Mouse (Mus musculus) splenic B cell, adult 2 months (primary cell): Measurements from ENCODE around the gene Stk11.
A peak's percentile ranks its signal among the peaks of the same experiment; 100 is the strongest.

Experiments
- DNase-seq: peaks from one replicate; pipeline ENCODE4 v3.0.0-alpha.2; 2011; ENCODE audit warnings: low read depth, low spot score
- H3K27me3 ChIP-seq: 2 replicates; pipeline ENCODE4 v1.6.1; 2012; ENCODE audit warnings: mild to moderate bottlenecking, low read length, moderate library complexity, mixed read lengths; ENCODE audit not compliant: control insufficient read depth, poor library complexity, insufficient read depth, severe bottlenecking
- H3K36me3 ChIP-seq: 2 replicates; pipeline ENCODE4 v1.6.1; 2012; ENCODE audit warnings: mild to moderate bottlenecking, low read length, moderate library complexity, mixed read lengths; ENCODE audit not compliant: control insufficient read depth, poor library complexity, insufficient read depth, severe bottlenecking

Stk11 gene

DNA sequence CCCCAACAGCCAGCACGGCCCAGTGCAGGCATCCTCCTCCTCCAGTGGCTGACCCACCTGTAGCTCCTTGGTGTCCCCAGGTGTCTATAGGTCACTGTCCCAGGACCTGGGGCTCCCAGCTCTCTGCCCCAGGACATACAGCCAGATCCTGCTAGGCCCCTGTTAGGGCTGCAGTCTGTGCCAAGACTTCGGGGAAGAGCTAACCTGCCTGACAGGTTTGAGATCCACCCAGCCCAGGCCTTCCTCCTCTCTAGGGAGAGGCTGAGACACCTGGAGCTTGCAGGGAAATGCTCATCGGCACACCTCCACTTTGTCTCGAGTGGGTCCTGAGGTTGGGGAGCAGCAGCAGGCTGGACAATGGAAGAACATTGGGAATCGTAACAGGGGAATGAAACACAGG is 9.7 kb upstream of the Stk11 start:
- no peaks in the 10 kb centered on the region for H3K27me3 ChIP-seq
- no peaks in the 10 kb centered on the region for H3K36me3 ChIP-seq
- DNase-seq, result no peak

GRCm38 (mm10) chr10:80107678-80108077 is 7.9 kb upstream of the Stk11 start:
- no peak for DNase-seq
- H3K27me3 ChIP-seq, result no peaks in the 10 kb centered on the region
- H3K36me3 ChIP-seq, result no peaks in the 10 kb centered on the region

GRCm38 (mm10) chr10:80114341-80115284 is 990 bp upstream of the Stk11 start:
- peaks cover under 1% of the 10 kb centered on the region; the same call in 1 of the 2 replicates for H3K36me3 ChIP-seq
- H3K27me3 ChIP-seq, result no peaks in the 10 kb centered on the region
- DNase-seq, result peak; percentile 90

DNA sequence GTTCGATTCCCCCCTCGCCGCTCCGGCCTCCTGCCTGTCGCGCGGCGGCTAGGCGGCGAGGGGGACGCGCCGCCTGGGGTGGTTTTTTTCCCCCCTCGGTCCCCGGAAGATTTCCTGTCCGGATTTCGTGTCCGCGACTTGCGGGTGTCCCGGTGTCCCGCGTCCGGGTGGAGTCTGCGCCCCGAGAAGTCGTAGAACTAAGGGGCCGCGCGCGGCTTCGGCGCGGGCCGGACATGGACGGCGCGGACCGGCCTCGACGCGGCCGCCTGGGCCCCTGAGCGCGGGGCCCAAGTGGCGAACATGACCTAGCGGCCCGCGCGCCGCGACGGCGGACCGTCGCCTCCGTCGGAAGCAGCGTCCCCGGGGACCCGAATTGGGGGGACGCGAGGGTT is 337 bp downstream of the Stk11 start:
- no peak for DNase-seq
- H3K36me3 ChIP-seq, result peaks cover 2% of the 10 kb centered on the region

DNA sequence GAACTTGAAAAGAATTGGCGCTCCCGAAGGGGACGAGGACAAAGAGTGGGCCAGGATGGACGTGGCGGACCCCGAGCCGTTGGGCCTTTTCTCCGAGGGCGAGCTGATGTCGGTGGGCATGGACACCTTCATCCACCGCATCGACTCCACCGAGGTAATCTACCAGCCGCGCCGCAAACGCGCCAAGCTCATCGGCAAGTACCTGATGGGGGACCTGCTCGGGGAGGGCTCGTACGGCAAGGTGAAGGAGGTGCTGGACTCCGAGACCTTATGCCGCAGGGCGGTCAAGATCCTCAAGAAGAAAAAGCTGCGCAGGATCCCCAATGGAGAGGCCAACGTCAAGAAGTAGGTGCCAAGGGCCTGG is 942 bp downstream of the Stk11 start:
- Histone ChIP-seq H3K27me3 (no peaks in the 10 kb centered on the region), H3K36me3 (peaks cover 2% of the 10 kb centered on the region)
- DNase-seq, result no peak

More for the DNA sequence above, 337 bp downstream of the Stk11 start:
- no peaks in the 10 kb centered on the region for H3K27me3 ChIP-seq

DNA sequence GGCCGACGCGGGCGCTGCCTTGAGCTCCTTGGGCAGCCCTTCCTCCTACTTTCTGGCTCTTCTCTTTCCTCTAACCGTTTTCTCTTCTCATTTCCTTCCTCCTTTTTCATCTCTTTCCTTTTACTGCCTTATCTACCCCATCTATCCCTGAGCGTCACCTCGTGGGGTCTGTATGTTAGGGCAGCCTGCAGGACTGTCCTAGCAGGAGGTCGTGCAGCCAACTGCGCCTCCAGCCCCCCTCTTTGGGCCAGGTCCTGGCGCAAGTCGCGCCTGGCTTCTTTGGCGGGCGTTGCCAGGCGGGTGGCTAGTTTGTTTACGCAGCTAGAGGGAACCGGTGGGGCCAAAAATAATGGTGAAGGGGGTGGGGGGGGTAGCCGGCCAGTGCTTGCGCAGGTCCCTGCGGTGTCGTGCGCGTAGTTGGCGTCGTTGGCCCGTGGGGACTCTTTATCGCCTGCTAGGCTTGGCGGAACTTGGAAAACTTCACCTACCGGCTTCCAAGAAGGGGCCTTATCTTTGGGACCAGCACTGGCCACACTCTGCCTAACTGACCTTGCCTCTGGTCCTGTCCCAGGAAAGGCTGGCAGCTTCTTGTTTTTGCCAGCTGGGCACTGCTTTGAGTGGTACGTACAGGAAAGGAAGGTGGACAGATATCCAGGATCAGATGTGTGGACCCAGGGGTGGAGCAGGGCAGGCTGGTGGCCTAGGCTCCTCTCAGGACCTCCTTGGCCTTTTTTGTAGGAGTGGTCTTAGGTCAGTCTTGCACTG is 1.5 kb downstream of the Stk11 start:
- Histone ChIP-seq H3K27me3 (no peaks in the 10 kb centered on the region), H3K36me3 (peaks cover 2% of the 10 kb centered on the region)
- peak; percentile 53 for DNase-seq

DNA sequence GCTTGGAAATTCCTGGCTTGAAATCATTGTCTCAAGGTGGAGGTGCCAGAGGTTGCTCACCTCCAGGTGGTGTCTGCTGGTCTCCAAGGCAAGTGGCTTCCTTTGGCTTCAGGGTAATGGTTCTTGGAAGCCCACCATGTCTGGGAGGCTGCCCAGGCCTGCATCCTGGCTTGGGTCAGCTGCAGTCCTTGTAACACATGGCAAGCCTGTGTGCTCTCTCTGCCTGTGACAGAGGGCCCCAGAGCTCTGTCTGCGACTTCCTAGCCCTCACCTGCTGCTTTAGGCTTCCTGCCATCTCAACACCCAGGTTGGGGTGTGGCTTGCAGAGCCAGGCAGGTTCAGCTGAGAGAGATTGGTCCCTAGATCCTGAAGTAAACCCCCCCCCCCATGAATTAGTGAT is 2.1 kb downstream of the Stk11 start:
- H3K36me3 ChIP-seq, result peaks cover 2% of the 10 kb centered on the region
- no peaks in the 10 kb centered on the region for H3K27me3 ChIP-seq
- DNase-seq, result no peak

- no peak for DNase-seq
- no peaks in the 10 kb centered on the region for H3K27me3 ChIP-seq
- H3K36me3 ChIP-seq, result peaks cover 2% of the 10 kb centered on the region
Measured at GRCm38 (mm10) chr10:80118552-80118951, 2.9 kb downstream of the Stk11 start.

GRCm38 (mm10) chr10:80120146-80120545 is 4.5 kb downstream of the Stk11 start:
- Histone ChIP-seq H3K36me3 (peaks cover 2% of the 10 kb centered on the region), H3K27me3 (no peaks in the 10 kb centered on the region)
- DNase-seq, result no peak

GRCm38 (mm10) chr10:80121639-80122038 is 6.0 kb downstream of the Stk11 start:
- no peak for DNase-seq
- peaks cover 4% of the 10 kb centered on the region for H3K36me3 ChIP-seq
- H3K27me3 ChIP-seq, result no peaks in the 10 kb centered on the region

- Histone ChIP-seq H3K27me3 (no peaks in the 10 kb centered on the region), H3K36me3 (peaks cover 12% of the 10 kb centered on the region)
- no peak for DNase-seq
Measured at GRCm38 (mm10) chr10:80123932-80124562, 8.4 kb downstream of the Stk11 start.

DNA sequence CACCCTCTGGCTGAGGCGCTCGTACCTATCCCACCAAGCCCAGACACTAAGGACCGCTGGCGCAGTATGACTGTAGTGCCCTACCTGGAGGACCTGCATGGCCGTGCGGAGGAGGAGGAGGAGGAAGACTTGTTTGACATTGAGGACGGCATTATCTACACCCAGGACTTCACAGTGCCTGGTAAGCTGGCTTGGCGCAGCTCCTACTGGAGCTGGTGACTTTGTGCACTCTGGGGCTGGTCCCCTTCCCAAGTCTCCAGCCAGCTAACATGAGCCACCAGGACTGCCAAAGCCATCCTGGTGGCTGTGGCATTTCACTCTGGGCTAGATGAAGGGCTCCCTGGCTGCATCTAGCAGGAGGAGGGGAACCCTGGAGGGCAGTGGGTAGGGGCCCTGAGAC is 12.3 kb downstream of the Stk11 start:
- Histone ChIP-seq H3K27me3 (no peaks in the 10 kb centered on the region), H3K36me3 (peaks cover 14% of the 10 kb centered on the region)
- DNase-seq, result no peak

DNA sequence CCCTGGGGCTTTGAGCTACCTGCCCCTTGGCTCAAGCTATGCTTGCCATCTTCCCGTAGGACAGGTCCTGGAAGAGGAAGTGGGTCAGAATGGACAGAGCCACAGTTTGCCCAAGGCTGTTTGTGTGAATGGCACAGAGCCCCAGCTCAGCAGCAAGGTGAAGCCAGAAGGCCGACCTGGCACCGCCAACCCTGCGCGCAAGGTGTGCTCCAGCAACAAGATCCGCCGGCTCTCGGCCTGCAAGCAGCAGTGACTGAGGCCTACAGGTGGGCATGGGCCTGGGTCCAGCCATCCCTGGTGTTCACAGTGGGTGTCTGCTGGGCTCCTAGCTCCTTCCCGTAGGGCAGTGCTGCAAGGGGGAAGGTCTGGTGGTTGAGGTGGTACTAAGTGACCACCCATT is 14.2 kb downstream of the Stk11 start:
- Histone ChIP-seq H3K27me3 (no peaks in the 10 kb centered on the region), H3K36me3 (peaks cover 14% of the 10 kb centered on the region)
- no peak for DNase-seq

- no peak for DNase-seq
- H3K36me3 ChIP-seq, result peaks cover 14% of the 10 kb centered on the region
- no peaks in the 10 kb centered on the region for H3K27me3 ChIP-seq
Measured at GRCm38 (mm10) chr10:80130403-80131031, 14.9 kb downstream of the Stk11 start.
